Mouse (Mus musculus): ENCODE data around the gene Efhb.

DNA sequence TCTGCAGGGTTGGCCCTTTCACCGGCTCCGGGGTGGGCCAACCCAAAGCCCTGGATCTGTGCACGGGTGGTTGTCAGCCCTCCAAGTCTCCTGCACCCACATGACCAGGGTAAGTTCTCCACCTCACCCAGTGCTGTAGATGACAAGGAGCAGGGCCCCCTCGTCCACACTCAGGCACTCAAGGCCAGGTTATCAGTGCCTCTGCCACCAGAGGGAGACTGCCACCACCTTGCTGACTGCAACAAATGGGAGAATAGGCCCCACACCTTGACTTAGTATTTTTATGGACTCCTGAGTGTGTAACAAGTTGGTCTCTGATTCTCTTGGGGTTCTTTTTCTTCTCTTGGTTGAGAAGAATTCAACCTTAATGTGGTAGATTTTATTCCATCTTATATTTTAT is 2.4 kb upstream of the Efhb start:
- TF ChIP-seq ZNF384 (IDR thresholded peaks at IDR 0.05; ENCODE audit: low read depth, low read length) (no peak), CHD2 (IDR thresholded peaks at IDR 0.05; ENCODE audit: low read depth, low read length) (no peak), HCFC1 (IDR thresholded peaks at IDR 0.05; ENCODE audit: borderline replicate concordance, insufficient read depth, low read length) (no peak), MAFK (IDR thresholded peaks at IDR 0.05; ENCODE audit: insufficient read depth, low read depth, low read length) (no peak), ZC3H11A (IDR thresholded peaks at IDR 0.05; ENCODE audit: borderline replicate concordance, low read depth, low read length) (no peak)
